Mouse (Mus musculus) heart, postnatal 0 days (tissue): ENCODE measurements around the gene Fam189a1. TPM values are rescaled to one million over a fixed set of nuclear protein-coding genes. Genes with fewer than 3 reads are reported as not detected.

ENCODE experiments used
- ATAC-seq: fragments of 200-750 bp; cut with Nextera tagmentation; 2 replicates; pipeline ENCODE4 v1.8.0; 2017; ENCODE audit warnings: low read depth, moderate number of reproducible peaks, moderate library complexity; ENCODE audit not compliant: insufficient read depth
- DNase-seq: peaks from one replicate; pipeline ENCODE4 v3.0.0-alpha.2; 2016; ENCODE audit warnings: low spot score
- H3K27ac ChIP-seq: fragments of 300-500 bp; sonication (generic); 2 replicates; pipeline ENCODE4 v1.5.1; 2014; ENCODE audit warnings: low read depth, mild to moderate bottlenecking
- H3K27me3 ChIP-seq: fragments of 300-500 bp; sonication (generic); 2 replicates; pipeline ENCODE4 v1.6.1; 2014; ENCODE audit warnings: low read length, mixed read lengths; ENCODE audit not compliant: control insufficient read depth, insufficient read depth
- H3K36me3 ChIP-seq: fragments of 300-500 bp; sonication (generic); replicated peaks from 2 replicates; pipeline ENCODE4 v1.6.1; 2014; ENCODE audit warnings: low read length, mixed read lengths; ENCODE audit not compliant: control insufficient read depth, insufficient read depth
- H3K4me1 ChIP-seq: fragments of 300-500 bp; sonication (generic); 2 replicates; pipeline ENCODE4 v1.6.1; 2014; ENCODE audit warnings: antibody characterized with exemption; ENCODE audit not compliant: control insufficient read depth, insufficient read depth
- H3K4me2 ChIP-seq: fragments of 300-500 bp; sonication (generic); 2 replicates; pipeline ENCODE4 v1.6.1; 2014; ENCODE audit warnings: low read depth, mild to moderate bottlenecking, low read length, moderate library complexity
- H3K4me3 ChIP-seq: fragments of 300-500 bp; sonication (generic); 2 replicates; pipeline ENCODE4 v1.5.1; 2014; ENCODE audit warnings: low read depth, low read length
- H3K9ac ChIP-seq: fragments of 300-500 bp; sonication (generic); replicated peaks from 2 replicates; pipeline ENCODE4 v1.6.1; 2014; ENCODE audit warnings: low read depth, low read length, mixed read lengths
- H3K9me3 ChIP-seq: fragments of 300-500 bp; sonication (generic); replicated peaks from 2 replicates; pipeline ENCODE4 v1.6.1; 2016; ENCODE audit warnings: low read length; ENCODE audit not compliant: control insufficient read depth
- CTCF ChIP-seq: IDR thresholded peaks from 2 replicates; pipeline ENCODE4 v1.5.1; 2016; ENCODE audit warnings: antibody characterized with exemption, control low read depth, low read depth
- EP300 ChIP-seq: IDR thresholded peaks from 2 replicates; pipeline ENCODE4 v1.6.1; 2016; ENCODE audit warnings: antibody characterized with exemption, low read depth
- WGBS: fragments of 180-500 bp; shearing (Covaris S2); extraction: QIAGEN DNeasy Blood & Tissue Kit; methylation state at CpG from one replicate; pipeline ENCODE4 v1.1.7; 2014; 5-methylcytosine and 5-hydroxymethylcytosine counted together
- polyA plus RNA-seq: library from polyadenylated mRNA; unstranded; fragments of >200 nt; fragmentation: Nextera tagmentation; extraction: Ambion mirVana; gene quantifications from 2 replicates; pipeline ENCODE4 v1.2.1, GENCODE M21; 2015
- total RNA-seq: library from RNA; depleted of rRNA; stranded (reverse); fragments of >200 nt; gene quantifications from 2 replicates; pipeline ENCODE4 v1.2.3, GENCODE M21; 2014; ENCODE audit warnings: low replicate concordance

Gene Fam189a1
- total and polyA plus RNA-seq, 2 experiments from 2014 or later, result 0.11 to 0.42 TPM

DNA sequence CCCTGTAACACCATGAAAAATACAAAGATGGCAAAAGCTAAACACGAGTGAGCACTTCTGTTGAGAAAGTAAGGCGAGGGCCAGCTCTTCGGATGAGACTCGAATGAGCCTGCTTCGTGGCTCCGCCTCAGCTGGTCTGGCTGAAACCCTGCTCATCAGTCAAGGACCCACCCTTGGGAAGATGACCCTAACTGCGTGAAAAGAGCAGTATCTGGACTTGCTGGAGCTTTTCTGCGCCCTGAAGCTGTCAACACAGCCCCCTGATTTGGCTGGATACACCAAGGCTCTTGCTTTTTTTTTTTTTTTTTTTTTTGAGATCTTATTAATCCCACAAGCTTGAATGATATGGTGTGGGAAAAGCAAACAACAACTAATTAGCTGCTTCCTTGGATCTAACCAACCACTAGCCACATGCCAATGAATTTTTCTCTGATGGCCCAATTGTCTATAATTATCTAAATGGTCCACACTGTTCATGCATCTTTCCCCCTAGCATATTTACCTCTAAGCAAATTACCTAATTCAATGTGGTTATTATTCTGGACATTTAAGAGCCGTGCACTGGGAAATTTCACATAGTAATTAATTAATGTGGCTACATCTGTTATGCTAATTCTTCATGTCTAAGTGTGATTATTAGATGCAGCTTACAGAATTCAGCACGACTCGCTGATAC is 272.0 kb downstream of the Fam189a1 start:
- DNase-seq, result no peak
- Histone ChIP-seq H3K9me3 (no peaks in the 10 kb centered on the region), H3K27me3 (no peaks in the 10 kb centered on the region), H3K4me3 (no peak overlapping the region), H3K4me2 (no peak overlapping the region), H3K36me3 (no peaks in the 10 kb centered on the region), H3K4me1 (no peaks in the 10 kb centered on the region), H3K27ac (no peak overlapping the region), H3K9ac (no peak overlapping the region)
- ATAC-seq, result no peak
- 61% methylated on average over 11 of the region's 11 CpGs for WGBS
- TF ChIP-seq EP300 (no peak), CTCF (no peak)

- Histone ChIP-seq H3K27me3 (no peaks in the 10 kb centered on the region), H3K9ac (no peak overlapping the region), H3K9me3 (no peaks in the 10 kb centered on the region), H3K4me3 (no peak overlapping the region), H3K4me1 (no peaks in the 10 kb centered on the region), H3K27ac (no peak overlapping the region), H3K4me2 (no peak overlapping the region), H3K36me3 (no peaks in the 10 kb centered on the region)
- WGBS, result 74% methylated on average over 6 of the region's 6 CpGs
- DNase-seq, result no peak
- no peak for ATAC-seq
- TF ChIP-seq CTCF (no peak), EP300 (no peak)
Observed at GRCm38 (mm10) chr7:64882243-64882642, 274.1 kb downstream of the Fam189a1 start.

GRCm38 (mm10) chr7:64881387-64881786 is 275.0 kb downstream of the Fam189a1 start:
- H3K36me3 ChIP-seq, result no peaks in the 10 kb centered on the region
- H3K27me3 ChIP-seq, result no peaks in the 10 kb centered on the region
- H3K4me1 ChIP-seq, result no peaks in the 10 kb centered on the region
- no peak overlapping the region for H3K27ac ChIP-seq
- H3K9ac ChIP-seq, result no peak overlapping the region
- no peaks in the 10 kb centered on the region for H3K9me3 ChIP-seq
- DNase-seq (no peak), ATAC-seq (no peak)
- 58% methylated on average over 7 of the region's 7 CpGs for WGBS
- TF ChIP-seq CTCF (no peak), EP300 (no peak)
- no peak overlapping the region for H3K4me3 ChIP-seq
- no peak overlapping the region for H3K4me2 ChIP-seq

DNA sequence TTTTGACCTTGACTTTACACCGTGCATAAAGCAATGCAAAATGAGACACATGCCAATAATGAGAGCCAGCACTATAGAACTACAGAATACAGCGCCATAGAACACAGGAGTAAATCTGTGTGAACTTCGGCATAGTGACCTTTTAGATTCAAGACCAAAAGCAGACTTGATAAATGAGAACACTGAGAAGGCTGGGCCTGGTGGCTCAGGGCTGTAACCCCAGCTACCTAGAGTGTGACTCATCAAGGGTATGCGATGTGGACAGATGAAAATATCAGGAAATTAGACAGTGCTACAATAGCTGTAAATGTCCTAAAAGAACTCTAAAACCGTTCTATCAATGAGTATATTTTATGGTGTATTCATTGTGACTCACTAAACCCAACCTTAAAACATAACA is 276.0 kb downstream of the Fam189a1 start:
- DNase-seq, result no peak
- Histone ChIP-seq H3K4me3 (no peak overlapping the region), H3K27me3 (no peaks in the 10 kb centered on the region), H3K36me3 (no peaks in the 10 kb centered on the region), H3K9ac (no peak overlapping the region), H3K9me3 (no peaks in the 10 kb centered on the region), H3K27ac (no peak overlapping the region), H3K4me1 (no peaks in the 10 kb centered on the region), H3K4me2 (no peak overlapping the region)
- no peak for ATAC-seq
- no peak for TF ChIP-seq EP300
- no peak for TF ChIP-seq CTCF
- WGBS, result 68% methylated on average over 5 of the region's 5 CpGs

DNA sequence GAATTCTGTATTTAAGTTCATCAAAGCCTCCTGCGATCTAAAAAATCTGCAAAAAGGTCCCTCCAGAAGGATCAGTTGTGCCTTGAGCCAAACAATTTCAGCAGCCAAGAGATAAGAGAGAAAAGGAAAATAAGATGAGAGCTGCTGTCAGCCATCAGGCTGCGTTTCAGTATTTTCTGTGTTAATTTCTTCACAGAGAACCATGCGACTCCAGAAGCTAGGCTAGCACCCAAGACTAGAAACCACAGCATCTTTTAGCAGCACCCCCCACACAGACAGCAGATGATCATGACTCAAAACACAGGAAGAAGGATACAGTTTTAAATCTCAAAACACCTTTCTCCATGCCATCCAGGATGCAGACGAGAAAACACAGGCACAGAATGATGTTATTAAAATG is 281.4 kb downstream of the Fam189a1 start:
- ATAC-seq, result no peak
- no peak overlapping the region for H3K27ac ChIP-seq
- H3K27me3 ChIP-seq, result no peaks in the 10 kb centered on the region
- TF ChIP-seq EP300 (no peak), CTCF (no peak)
- H3K4me3 ChIP-seq, result no peak overlapping the region
- WGBS, result 72% methylated on average over 4 of the region's 4 CpGs
- no peak for DNase-seq
- no peaks in the 10 kb centered on the region for H3K36me3 ChIP-seq
- H3K9me3 ChIP-seq, result no peaks in the 10 kb centered on the region
- no peak overlapping the region for H3K4me2 ChIP-seq
- H3K4me1 ChIP-seq, result peaks cover 11% of the 10 kb centered on the region
- H3K9ac ChIP-seq, result no peak overlapping the region

GRCm38 (mm10) chr7:64873266-64873665 is 283.1 kb downstream of the Fam189a1 start:
- no peak overlapping the region; the same call in 1 of the 2 replicates for H3K27ac ChIP-seq
- 0 out of 2 replicates have a peak, but pooled peaks have one; percentile 1 for ATAC-seq
- no peak for DNase-seq

More at GRCm38 (mm10) chr7:64873266-64873665, 283.1 kb downstream of the Fam189a1 start:
- TF ChIP-seq EP300 (no peak), CTCF (no peak)
- H3K27me3 ChIP-seq, result no peaks in the 10 kb centered on the region
- WGBS, result 37% methylated on average over 11 of the region's 11 CpGs
- H3K4me3 ChIP-seq, result peak overlapping the region; percentile 85
- H3K4me1 ChIP-seq, result peaks cover 11% of the 10 kb centered on the region
- H3K36me3 ChIP-seq, result no peaks in the 10 kb centered on the region
- peak overlapping the region; percentile 79 for H3K4me2 ChIP-seq
- H3K9me3 ChIP-seq, result no peaks in the 10 kb centered on the region
- no peak overlapping the region for H3K9ac ChIP-seq
